Mouse (Mus musculus): ENCODE data around the gene BC049715.

BC049715 gene

GRCm38 (mm10) chr6:136808631-136809046 lies 18.8 kb upstream of the BC049715 start:
- peak; percentile 26 to 43 for DNase-seq (ENCODE audit: low spot score in 2 of 2)

GRCm38 (mm10) chr6:136809077-136809476 lies 18.3 kb upstream of the BC049715 start:
- peak in 1 of 2 experiments; percentile 38 for DNase-seq (ENCODE audit: low spot score in 2 of 2)

GRCm38 (mm10) chr6:136809673-136810072 lies 17.8 kb upstream of the BC049715 start:
- DNase-seq (ENCODE audit: low spot score in 2 of 2), result no peak

GRCm38 (mm10) chr6:136811196-136811595 lies 16.2 kb upstream of the BC049715 start:
- DNase-seq (ENCODE audit: low spot score in 2 of 2), result no peak

GRCm38 (mm10) chr6:136813117-136813516 lies 14.3 kb upstream of the BC049715 start:
- DNase-seq (ENCODE audit: low spot score in 2 of 2), result no peak

- DNase-seq (ENCODE audit: low spot score in 2 of 2), result no peak
Measured at GRCm38 (mm10) chr6:136815381-136815780, 12.0 kb upstream of the BC049715 start.

GRCm38 (mm10) chr6:136816826-136817225 lies 10.6 kb upstream of the BC049715 start:
- DNase-seq (ENCODE audit: low spot score in 2 of 2), result no peak

GRCm38 (mm10) chr6:136817549-136817948 lies 9.9 kb upstream of the BC049715 start:
- no peak for DNase-seq (ENCODE audit: low spot score in 2 of 2)

- no peak for DNase-seq (ENCODE audit: low spot score in 2 of 2)
Measured at GRCm38 (mm10) chr6:136820381-136820780, 7.0 kb upstream of the BC049715 start.

GRCm38 (mm10) chr6:136821086-136821485 lies 6.3 kb upstream of the BC049715 start:
- DNase-seq (ENCODE audit: low spot score in 2 of 2), result no peak

- no peak for DNase-seq (ENCODE audit: low spot score in 2 of 2)
Measured at GRCm38 (mm10) chr6:136824987-136825386, 2.4 kb upstream of the BC049715 start.

- no peak for DNase-seq (ENCODE audit: low spot score in 2 of 2)
Measured at GRCm38 (mm10) chr6:136827116-136827515, 310 bp upstream of the BC049715 start.

- peak; percentile 85 to 92 for DNase-seq (ENCODE audit: low spot score in 2 of 2)
Measured at GRCm38 (mm10) chr6:136827881-136828561, 595 bp downstream of the BC049715 start, which contains the start of gene Wbp11. Gene Wbp11 (minus strand): TSS chr6:136828233.

- no peak for DNase-seq (ENCODE audit: low spot score in 2 of 2)
Measured at GRCm38 (mm10) chr6:136828681-136829080, 1.3 kb downstream of the BC049715 start.

GRCm38 (mm10) chr6:136831712-136832111 lies 4.3 kb downstream of the BC049715 start:
- DNase-seq (ENCODE audit: low spot score in 2 of 2), result no peak

- DNase-seq (ENCODE audit: low spot score in 2 of 2), result no peak
Measured at GRCm38 (mm10) chr6:136835352-136835751, 7.9 kb downstream of the BC049715 start, which contains the start of gene Smco3. Gene Smco3 (minus strand): TSS chr6:136835452.

- no peak for DNase-seq (ENCODE audit: low spot score in 2 of 2)
Measured at GRCm38 (mm10) chr6:136837323-136837722, 9.9 kb downstream of the BC049715 start.

GRCm38 (mm10) chr6:136844903-136845302 lies 17.5 kb downstream of the BC049715 start:
- DNase-seq (ENCODE audit: low spot score in 2 of 2), result no peak

- no peak for DNase-seq (ENCODE audit: low spot score in 2 of 2)
Measured at GRCm38 (mm10) chr6:136845706-136846480, 18.5 kb downstream of the BC049715 start.

- no peak for DNase-seq (ENCODE audit: low spot score in 2 of 2)
Measured at GRCm38 (mm10) chr6:136847267-136847666, 19.8 kb downstream of the BC049715 start.

- DNase-seq (ENCODE audit: low spot score in 2 of 2), result peak; percentile 61 to 76
Measured at GRCm38 (mm10) chr6:136847790-136848189, 20.4 kb downstream of the BC049715 start.

GRCm38 (mm10) chr6:136848399-136848798 lies 21.0 kb downstream of the BC049715 start:
- DNase-seq (ENCODE audit: low spot score in 2 of 2), result no peak

GRCm38 (mm10) chr6:136848971-136849370 lies 21.5 kb downstream of the BC049715 start:
- no peak for DNase-seq (ENCODE audit: low spot score in 2 of 2)
